Mouse (Mus musculus): ENCODE results near the gene Cd248. TPM values are rescaled to one million over a fixed set of nuclear protein-coding genes. Genes with fewer than 3 reads are reported as not detected.

Cd248 gene
- polyA plus RNA-seq (2014; fragmentation: Nextera tagmentation; extraction: Ambion mirVana): 88.3 and 90.1 TPM in 2 replicates

- Histone ChIP-seq H3K9me3 (ENCODE audit: control insufficient read depth, low read depth, low read length) (no peaks in the 10 kb centered on the region), H3K4me1 (ENCODE audit: control insufficient read depth, insufficient read depth, low read length) (peaks cover 45% of the 10 kb centered on the region), H3K36me3 (ENCODE audit: control insufficient read depth, insufficient read depth, low read length) (no peaks in the 10 kb centered on the region), H3K4me3 (ENCODE audit: low read depth, low read length) (peak within 1 kb of the TSS; percentile 70), H3K4me2 (replicated peaks; ENCODE audit: low read depth, low read length) (peak within 1 kb of the TSS; percentile 76), H3K27me3 (ENCODE audit: control insufficient read depth, insufficient read depth, low read length) (0 out of 2 replicates have a peak, but pooled peaks cover 2% of the 10 kb centered on the region), H3K9ac (replicated peaks; ENCODE audit: low read depth, low read length) (peak within 1 kb of the TSS; percentile 60), H3K27ac (ENCODE audit: low read length) (peak within 1 kb of the TSS; percentile 95)
- peak; percentile 63 for ATAC-seq (ENCODE audit: insufficient number of reproducible peaks, insufficient read depth, low FRiP score, low read depth)
- WGBS: 1% methylated on average over 54 of the region's 56 CpGs
Measured at GRCm38 (mm10) chr19:5067867-5068569, at the start of gene Cd248. Gene Cd248, plus strand, starts transcription at chr19:5068078.

GRCm38 (mm10) chr19:5018191-5018590, 49.7 kb upstream of the Cd248 start:
- Histone ChIP-seq H3K27me3 (ENCODE audit: control insufficient read depth, insufficient read depth, low read length) (no peaks in the 10 kb centered on the region), H3K4me3 (ENCODE audit: low read depth, low read length) (no peak overlapping the region), H3K4me2 (replicated peaks; ENCODE audit: low read depth, low read length) (no peak overlapping the region), H3K4me1 (ENCODE audit: control insufficient read depth, insufficient read depth, low read length) (peaks cover 7% of the 10 kb centered on the region), H3K9me3 (ENCODE audit: control insufficient read depth, low read depth, low read length) (no peaks in the 10 kb centered on the region), H3K36me3 (ENCODE audit: control insufficient read depth, insufficient read depth, low read length) (no peaks in the 10 kb centered on the region), H3K9ac (replicated peaks; ENCODE audit: low read depth, low read length) (no peak overlapping the region), H3K27ac (ENCODE audit: low read length) (no peak overlapping the region)
- WGBS: 87% methylated on average over 3 of the region's 3 CpGs
- no peak for ATAC-seq (ENCODE audit: insufficient number of reproducible peaks, insufficient read depth, low FRiP score, low read depth)

GRCm38 (mm10) chr19:5021416-5021815, 46.5 kb upstream of the Cd248 start:
- no peaks in the 10 kb centered on the region for H3K36me3 ChIP-seq (ENCODE audit: control insufficient read depth, insufficient read depth, low read length)
- peaks cover 4% of the 10 kb centered on the region; the same call in 1 of the 2 replicates for H3K4me1 ChIP-seq (ENCODE audit: control insufficient read depth, insufficient read depth, low read length)
- WGBS: 76% methylated on average over 2 of the region's 2 CpGs
- no peak for ATAC-seq (ENCODE audit: insufficient number of reproducible peaks, insufficient read depth, low FRiP score, low read depth)
- no peak overlapping the region for H3K9ac ChIP-seq (replicated peaks; ENCODE audit: low read depth, low read length)
- H3K9me3 ChIP-seq (ENCODE audit: control insufficient read depth, low read depth, low read length): no peaks in the 10 kb centered on the region
- no peak overlapping the region for H3K4me3 ChIP-seq (ENCODE audit: low read depth, low read length)
- no peak overlapping the region for H3K4me2 ChIP-seq (replicated peaks; ENCODE audit: low read depth, low read length)
- no peak overlapping the region for H3K27ac ChIP-seq (ENCODE audit: low read length)
- no peaks in the 10 kb centered on the region for H3K27me3 ChIP-seq (ENCODE audit: control insufficient read depth, insufficient read depth, low read length)

DNA sequence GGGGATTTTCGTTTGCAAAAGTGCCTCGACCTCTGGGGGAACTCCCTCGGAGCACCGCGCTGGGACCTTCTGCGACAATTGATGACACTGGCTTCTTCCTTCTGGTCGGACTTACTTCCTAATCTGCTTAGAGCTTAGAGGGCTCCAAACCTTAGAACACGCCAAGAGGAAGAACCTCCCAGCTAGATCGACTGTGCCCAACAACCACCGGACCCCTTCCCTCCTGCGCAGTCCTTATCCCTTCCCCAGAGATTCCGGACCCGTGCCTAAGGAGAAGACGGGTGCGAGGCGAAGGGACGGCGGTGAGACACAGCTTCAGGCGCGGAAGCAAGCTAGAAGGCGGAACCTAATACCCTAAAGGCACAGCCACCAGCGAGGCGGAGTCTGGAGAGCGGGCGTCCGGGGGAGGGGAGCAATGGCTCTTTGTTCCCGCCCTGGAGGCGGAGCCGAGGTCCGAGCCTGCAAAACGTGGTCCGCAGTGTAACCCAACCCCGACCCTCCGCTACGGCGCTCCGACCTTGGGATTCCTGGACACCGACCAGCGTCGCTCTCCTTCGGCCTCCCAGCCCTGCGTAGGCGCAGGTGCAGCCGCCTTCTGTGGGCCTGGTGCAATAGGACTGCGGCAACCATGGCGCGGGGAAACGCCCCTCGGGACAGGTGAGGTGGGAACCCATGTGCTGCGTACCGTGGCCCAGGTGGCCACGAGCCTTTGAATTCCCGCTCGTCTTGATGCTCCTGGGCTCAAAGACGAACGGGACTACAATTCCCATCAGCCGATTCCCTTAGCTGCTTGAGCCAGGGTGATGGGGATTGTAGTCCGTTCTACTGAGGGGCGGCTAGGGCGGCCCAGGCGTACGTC, 44.0 kb upstream of the Cd248 start, which contains the start of gene Slc29a2:
Gene Slc29a2, plus strand, starts transcription at position 240 of the 859 bp plus-strand sequence.
- peak within 1 kb of the TSS; percentile 85 for H3K27ac ChIP-seq (ENCODE audit: low read length)
- H3K4me1 ChIP-seq (ENCODE audit: control insufficient read depth, insufficient read depth, low read length): 0 out of 2 replicates have a peak, but pooled peaks cover 3% of the 10 kb centered on the region
- WGBS: under 1% methylated on average over 62 of the region's 62 CpGs
- H3K27me3 ChIP-seq (ENCODE audit: control insufficient read depth, insufficient read depth, low read length): no peaks in the 10 kb centered on the region
- no peaks in the 10 kb centered on the region for H3K9me3 ChIP-seq (ENCODE audit: control insufficient read depth, low read depth, low read length)
- H3K36me3 ChIP-seq (ENCODE audit: control insufficient read depth, insufficient read depth, low read length): peaks cover 11% of the 10 kb centered on the region; the same call in 1 of the 2 replicates
- ATAC-seq (ENCODE audit: insufficient number of reproducible peaks, insufficient read depth, low FRiP score, low read depth): peak; percentile 95
- H3K9ac ChIP-seq (replicated peaks; ENCODE audit: low read depth, low read length): peak within 1 kb of the TSS; percentile 53
- peak within 1 kb of the TSS; percentile 87 for H3K4me2 ChIP-seq (replicated peaks; ENCODE audit: low read depth, low read length)
- peak within 1 kb of the TSS; percentile 66 for H3K4me3 ChIP-seq (ENCODE audit: low read depth, low read length)

DNA sequence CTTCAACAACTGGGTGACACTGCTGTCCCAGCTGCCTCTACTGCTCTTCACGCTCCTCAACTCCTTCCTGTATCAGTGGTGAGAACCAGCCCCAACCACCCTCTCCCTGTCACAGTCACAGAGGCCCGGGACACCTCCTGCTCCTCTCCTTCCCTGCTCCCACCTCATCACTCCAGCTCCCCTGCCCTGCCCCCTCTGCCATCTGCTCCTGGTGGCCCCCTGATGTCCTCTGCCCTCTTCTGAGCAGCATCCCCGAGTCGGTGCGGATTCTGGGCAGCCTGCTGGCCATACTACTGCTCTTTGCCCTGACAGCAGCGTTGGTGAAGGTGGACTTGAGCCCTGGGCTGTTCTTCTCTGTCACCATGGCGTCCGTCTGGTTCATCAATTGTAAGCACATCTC, 41.8 kb upstream of the Cd248 start:
- peaks cover 11% of the 10 kb centered on the region; the same call in 1 of the 2 replicates for H3K36me3 ChIP-seq (ENCODE audit: control insufficient read depth, insufficient read depth, low read length)
- H3K27me3 ChIP-seq (ENCODE audit: control insufficient read depth, insufficient read depth, low read length): no peaks in the 10 kb centered on the region
- no peaks in the 10 kb centered on the region for H3K9me3 ChIP-seq (ENCODE audit: control insufficient read depth, low read depth, low read length)
- no peak for ATAC-seq (ENCODE audit: insufficient number of reproducible peaks, insufficient read depth, low FRiP score, low read depth)
- 0 out of 2 replicates have a peak, but pooled peaks cover 3% of the 10 kb centered on the region for H3K4me1 ChIP-seq (ENCODE audit: control insufficient read depth, insufficient read depth, low read length)
- no peak overlapping the region for H3K4me3 ChIP-seq (ENCODE audit: low read depth, low read length)
- WGBS: 91% methylated on average over 8 of the region's 8 CpGs
- no peak overlapping the region for H3K4me2 ChIP-seq (replicated peaks; ENCODE audit: low read depth, low read length)
- no peak overlapping the region for H3K27ac ChIP-seq (ENCODE audit: low read length)
- no peak overlapping the region for H3K9ac ChIP-seq (replicated peaks; ENCODE audit: low read depth, low read length)

DNA sequence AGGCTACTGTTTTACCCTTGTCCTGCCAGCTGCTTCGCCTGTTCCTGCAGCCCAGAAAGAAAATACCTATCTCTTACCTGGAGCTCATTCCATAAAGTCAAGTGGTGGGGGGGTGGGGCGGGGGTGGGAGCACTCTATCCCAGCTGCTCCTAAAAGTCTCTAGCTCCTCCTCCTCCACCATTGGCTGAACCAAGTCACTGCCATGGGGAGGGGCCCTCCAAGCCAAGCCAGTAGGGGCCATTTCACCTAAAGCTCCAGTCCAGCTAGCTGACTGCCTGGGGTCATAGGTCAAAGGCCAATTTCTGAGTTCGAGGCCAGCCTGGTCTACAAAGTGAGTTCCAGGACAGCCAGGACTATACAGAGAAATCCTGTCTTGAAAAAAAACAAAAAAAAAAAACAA, 35.2 kb upstream of the Cd248 start:
- Histone ChIP-seq H3K9me3 (ENCODE audit: control insufficient read depth, low read depth, low read length) (no peaks in the 10 kb centered on the region), H3K27me3 (ENCODE audit: control insufficient read depth, insufficient read depth, low read length) (no peaks in the 10 kb centered on the region), H3K36me3 (ENCODE audit: control insufficient read depth, insufficient read depth, low read length) (peaks cover 4% of the 10 kb centered on the region; the same call in 1 of the 2 replicates), H3K9ac (replicated peaks; ENCODE audit: low read depth, low read length) (no peak overlapping the region), H3K4me1 (ENCODE audit: control insufficient read depth, insufficient read depth, low read length) (no peaks in the 10 kb centered on the region), H3K4me3 (ENCODE audit: low read depth, low read length) (no peak overlapping the region), H3K27ac (ENCODE audit: low read length) (no peak overlapping the region), H3K4me2 (replicated peaks; ENCODE audit: low read depth, low read length) (no peak overlapping the region)
- ATAC-seq (ENCODE audit: insufficient number of reproducible peaks, insufficient read depth, low FRiP score, low read depth): no peak
- 74% methylated on average over 3 of the region's 3 CpGs for WGBS

DNA sequence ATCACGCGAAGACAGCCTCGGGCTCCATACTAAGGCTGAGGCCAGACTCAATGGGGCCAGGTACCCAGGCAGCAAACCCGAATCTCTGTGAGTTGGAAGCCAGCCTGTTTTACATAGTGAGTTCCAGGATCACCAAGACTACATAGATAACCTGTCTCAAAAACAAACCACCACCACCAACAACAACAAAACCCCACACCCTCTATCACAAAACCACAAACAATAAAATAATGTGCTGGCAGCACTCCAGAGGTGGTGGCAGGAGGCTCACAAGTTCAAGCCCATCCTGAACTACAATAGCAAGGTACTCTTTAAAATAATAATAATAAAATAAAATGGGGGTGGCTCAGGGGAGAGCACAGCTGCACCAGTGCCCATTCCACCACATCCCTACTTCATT, 31.3 kb upstream of the Cd248 start:
- peaks cover 18% of the 10 kb centered on the region for H3K4me1 ChIP-seq (ENCODE audit: control insufficient read depth, insufficient read depth, low read length)
- no peaks in the 10 kb centered on the region for H3K27me3 ChIP-seq (ENCODE audit: control insufficient read depth, insufficient read depth, low read length)
- WGBS: 80% methylated on average over 4 of the region's 4 CpGs
- no peak overlapping the region for H3K27ac ChIP-seq (ENCODE audit: low read length)
- no peak overlapping the region for H3K9ac ChIP-seq (replicated peaks; ENCODE audit: low read depth, low read length)
- H3K4me2 ChIP-seq (replicated peaks; ENCODE audit: low read depth, low read length): no peak overlapping the region
- no peak overlapping the region for H3K4me3 ChIP-seq (ENCODE audit: low read depth, low read length)
- no peaks in the 10 kb centered on the region for H3K36me3 ChIP-seq (ENCODE audit: control insufficient read depth, insufficient read depth, low read length)
- no peak for ATAC-seq (ENCODE audit: insufficient number of reproducible peaks, insufficient read depth, low FRiP score, low read depth)
- no peaks in the 10 kb centered on the region for H3K9me3 ChIP-seq (ENCODE audit: control insufficient read depth, low read depth, low read length)
